Mouse (Mus musculus) C2C12 (cell line): ENCODE results near the gene Nicn1.
"Not testable (repeated sequence)": the region's sequence is repeated elsewhere in the genome, so short reads cannot be mapped to it uniquely, and the experiment has no call there.

Experiments
- CTCF ChIP-seq: IDR thresholded peaks from one replicate; pipeline ENCODE4 v1.5.1; 2011; ENCODE audit not compliant: control insufficient read depth, insufficient read depth, insufficient read length
- MAX ChIP-seq: IDR thresholded peaks from one replicate; pipeline ENCODE4 v1.6.1; 2011; ENCODE audit warnings: mild to moderate bottlenecking, control low read depth
- MYOD1 ChIP-seq: IDR thresholded peaks from one replicate; pipeline ENCODE4 v1.6.1; 2011; ENCODE audit warnings: low read depth; ENCODE audit not compliant: control insufficient read depth, insufficient read length
- MYOG ChIP-seq: IDR thresholded peaks from one replicate; pipeline ENCODE4 v1.6.1; 2011; ENCODE audit not compliant: control insufficient read depth, insufficient read length; ENCODE audit errors: extremely low read depth
- USF1 ChIP-seq: IDR thresholded peaks from one replicate; pipeline ENCODE4 v1.6.1; 2011; ENCODE audit warnings: low read depth, mild to moderate bottlenecking, control low read depth, moderate library complexity

DNA sequence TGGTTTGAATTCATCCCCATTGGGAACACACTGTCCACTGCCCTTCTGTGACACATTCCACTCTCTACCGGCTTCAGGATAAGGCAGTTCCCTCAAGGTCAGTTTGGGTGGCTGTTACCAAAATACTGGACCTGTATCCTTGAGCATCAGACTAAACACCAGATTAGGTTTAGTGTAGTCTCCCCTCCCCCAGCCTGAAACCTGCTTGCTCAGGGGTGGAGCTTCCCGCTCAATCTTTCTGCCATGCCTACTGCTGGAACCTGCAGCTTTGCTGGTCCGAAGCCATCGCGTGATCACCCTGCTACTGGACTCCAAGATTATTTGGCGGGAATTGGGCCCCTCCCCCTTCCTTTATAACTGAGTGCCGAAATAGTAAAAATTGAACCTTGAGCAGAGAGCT, 21.5 kb upstream of the Nicn1 start:
- not testable (repeated sequence) for TF ChIP-seq MYOD1, USF1, CTCF, MAX, MYOG
